Mouse (Mus musculus): ENCODE measurements around the gene Fbrsl1. TPM values are rescaled to one million over a fixed set of nuclear protein-coding genes. Genes with fewer than 3 reads are reported as not detected.

Fbrsl1 gene
- total RNA-seq, 2 experiments from 2014 or later, result 12.6 to 13.6 TPM

DNA sequence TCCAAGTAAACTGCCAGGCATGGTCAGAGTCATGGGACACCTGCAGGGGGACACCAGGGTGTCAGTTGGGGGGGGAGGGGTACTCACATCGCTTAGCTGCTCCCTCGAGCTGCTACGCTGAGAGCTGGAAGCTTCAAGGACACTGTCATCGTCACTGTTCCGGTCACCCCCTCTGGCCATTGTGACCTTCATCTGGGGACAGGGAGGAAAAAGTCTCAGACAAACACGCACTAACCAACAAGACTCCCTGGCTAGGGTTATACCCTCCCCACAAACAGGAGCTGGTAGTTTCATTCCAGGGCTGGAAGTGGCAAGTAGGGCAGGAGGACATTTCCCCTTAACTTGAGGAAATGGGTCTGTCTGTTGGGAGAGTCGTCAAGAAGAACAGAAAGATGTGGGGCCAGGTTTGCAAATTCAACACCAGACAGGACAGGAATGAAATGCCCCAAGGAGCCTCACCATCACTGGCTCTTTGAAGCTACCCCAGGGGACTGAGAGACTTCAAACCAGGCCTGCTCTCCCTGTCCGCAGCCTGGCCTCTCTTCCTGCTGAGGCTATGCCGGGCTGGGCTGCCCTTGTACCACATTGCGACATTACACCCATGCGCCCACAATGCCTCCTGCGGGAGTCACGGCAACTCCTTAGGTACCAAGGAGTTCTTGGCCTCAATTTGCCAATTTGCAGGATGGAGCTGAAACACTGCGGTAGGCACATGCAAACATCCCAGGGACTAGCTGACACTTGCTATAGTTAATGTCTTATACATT lies 30.4 kb downstream of the Fbrsl1 start:
- ATAC-seq (replicated peaks; ENCODE audit: low FRiP score, poor library complexity, severe bottlenecking), result no peak

DNA sequence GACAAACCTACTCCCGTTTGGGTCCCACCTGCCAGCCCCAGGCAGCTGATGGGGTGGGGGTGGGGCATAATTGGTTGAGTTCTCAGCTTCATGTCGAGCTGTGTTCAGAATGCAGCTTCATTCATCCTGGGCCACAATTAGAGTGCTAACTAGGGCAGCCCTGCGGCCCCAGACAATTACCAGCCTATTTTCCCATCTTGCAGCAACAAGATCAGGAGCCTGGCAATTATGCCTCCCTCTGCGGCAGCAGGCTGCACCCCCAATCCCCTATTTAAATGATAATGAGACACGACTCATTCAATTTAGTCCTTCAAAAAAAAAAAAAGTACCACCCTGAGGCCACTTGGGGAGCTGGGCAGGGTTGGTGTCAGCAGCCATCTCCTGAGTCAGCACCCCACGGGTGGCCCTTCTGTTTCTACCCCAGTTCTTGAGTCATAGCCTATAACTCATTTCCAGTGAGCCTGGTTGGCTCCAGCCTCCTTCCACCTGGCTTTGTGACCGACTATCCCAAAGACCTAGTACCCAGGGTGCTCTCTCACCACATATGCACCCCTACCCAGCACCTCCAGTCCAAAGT lies 31.4 kb downstream of the Fbrsl1 start:
- no peak for ATAC-seq (replicated peaks; ENCODE audit: low FRiP score, poor library complexity, severe bottlenecking)

DNA sequence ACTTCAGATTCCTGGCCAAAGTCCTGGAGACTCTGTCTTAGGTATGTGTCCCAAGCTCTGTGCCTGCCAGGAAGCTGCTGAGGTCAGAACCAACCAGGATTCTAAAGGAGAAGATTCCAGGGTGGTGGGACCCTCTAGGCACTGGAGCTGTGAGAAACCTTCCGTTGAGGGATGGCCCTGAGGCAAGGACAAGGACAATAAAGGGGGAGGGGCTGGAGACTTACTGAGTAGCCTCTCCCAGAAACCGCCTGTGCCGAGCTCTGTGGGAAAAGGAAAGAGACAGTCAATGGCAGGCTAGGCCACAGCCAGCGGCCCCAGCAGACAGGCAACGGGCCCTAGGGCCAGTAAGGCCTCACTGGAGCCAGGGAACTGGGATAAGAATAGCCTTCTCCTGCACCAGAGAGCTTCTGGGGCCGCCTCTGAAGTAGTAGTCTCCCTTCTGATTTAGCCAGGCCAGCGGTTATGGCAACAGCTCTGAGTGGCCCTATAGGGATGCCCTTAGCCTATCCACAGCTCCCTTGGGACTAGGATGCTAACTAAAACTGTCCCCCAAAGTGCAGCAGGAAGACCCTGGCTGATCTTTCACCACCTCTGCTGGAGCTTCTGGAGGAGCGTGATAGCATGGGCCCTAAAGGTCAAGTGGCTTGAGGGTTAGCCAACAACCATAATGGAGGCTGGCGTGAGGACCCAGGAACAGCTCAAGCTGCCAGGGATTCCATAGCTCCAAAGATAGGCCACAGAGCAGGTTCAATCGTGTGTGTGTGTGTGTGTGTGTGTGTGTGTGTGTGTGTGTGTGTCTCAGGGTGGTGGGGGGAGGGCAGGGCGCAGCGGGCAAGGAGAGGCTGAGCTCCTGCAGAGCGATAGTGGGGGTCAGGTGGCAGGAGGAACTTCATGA lies 32.2 kb downstream of the Fbrsl1 start:
- ATAC-seq (replicated peaks; ENCODE audit: low FRiP score, poor library complexity, severe bottlenecking), result no peak

DNA sequence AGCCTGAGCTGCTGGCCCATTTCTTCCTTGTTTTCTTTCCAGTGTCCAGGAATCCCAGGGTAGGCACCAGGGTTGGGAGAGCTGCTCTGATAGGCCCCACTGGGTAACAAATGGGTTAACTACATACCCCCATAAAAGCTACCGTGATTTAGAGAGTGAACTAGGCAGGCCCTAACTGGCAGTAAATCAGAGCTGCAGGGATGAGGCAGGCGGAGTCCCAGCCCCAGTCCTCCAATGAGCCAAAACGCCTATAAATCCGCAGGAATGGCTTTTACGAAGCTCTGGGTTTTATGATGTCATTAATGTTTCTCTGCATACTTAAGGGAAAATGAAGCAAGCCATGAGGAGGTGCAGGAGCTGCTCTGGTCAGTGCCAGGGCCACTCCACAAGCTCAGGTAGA lies 33.3 kb downstream of the Fbrsl1 start:
- ATAC-seq (replicated peaks; ENCODE audit: low FRiP score, poor library complexity, severe bottlenecking), result no peak

DNA sequence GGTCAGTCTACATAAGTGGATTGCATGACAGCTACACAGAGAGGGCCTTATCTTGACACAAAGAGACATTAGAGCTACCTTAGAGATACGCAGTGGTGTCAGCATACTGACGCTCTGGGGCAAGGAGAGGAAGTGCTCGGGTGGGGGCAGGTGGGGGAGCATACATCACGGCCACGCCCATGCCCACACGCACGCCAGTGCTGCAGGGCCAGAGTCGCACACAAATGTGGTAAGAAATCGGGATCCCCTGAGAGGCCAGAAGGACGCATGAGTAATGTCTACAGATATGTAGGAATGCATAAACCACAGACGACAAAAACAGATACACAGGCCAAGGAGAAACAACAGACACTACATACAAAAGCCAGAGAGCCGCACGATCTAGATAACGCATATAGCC lies 35.3 kb downstream of the Fbrsl1 start:
- ATAC-seq (replicated peaks; ENCODE audit: low FRiP score, poor library complexity, severe bottlenecking), result no peak

DNA sequence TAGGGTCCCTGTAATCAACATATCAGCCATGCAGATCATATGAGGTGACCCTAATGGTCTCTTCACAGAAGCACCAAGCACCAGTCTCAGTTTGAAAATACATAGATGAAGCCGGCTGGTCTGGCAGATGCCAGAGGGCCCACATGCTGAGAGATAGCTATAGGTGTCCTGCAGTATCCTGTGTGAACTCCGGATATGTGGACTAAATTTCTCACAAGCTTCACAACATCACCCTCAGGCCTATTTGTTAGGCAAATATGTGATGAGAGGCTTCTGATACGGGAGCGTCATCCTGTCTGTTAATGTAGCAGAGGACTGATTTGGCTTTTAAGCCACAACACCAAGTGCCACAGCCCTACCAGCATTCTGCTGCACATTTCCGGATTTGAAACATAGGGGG lies 37.9 kb downstream of the Fbrsl1 start:
- no peak for ATAC-seq (replicated peaks; ENCODE audit: low FRiP score, poor library complexity, severe bottlenecking)

DNA sequence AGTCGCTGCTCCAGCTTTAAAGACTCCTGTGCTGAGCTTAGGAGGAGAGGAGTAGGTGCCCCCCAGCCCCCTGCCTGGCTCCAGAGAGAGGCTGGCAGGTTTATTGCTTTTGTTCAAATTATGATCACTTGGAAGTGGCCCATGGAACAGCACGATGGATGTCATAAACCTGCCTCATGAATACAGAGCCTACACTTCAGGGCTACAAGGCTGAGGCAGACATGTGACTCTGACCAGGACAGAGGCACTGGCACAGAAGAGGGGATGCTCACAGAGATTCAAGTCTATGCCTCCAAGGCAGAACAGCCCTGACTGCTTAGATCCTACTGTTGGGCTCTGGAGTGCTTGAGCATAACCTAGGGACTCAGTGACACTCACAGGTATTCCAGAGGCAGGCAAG lies 39.3 kb downstream of the Fbrsl1 start:
- no peak for ATAC-seq (replicated peaks; ENCODE audit: low FRiP score, poor library complexity, severe bottlenecking)

DNA sequence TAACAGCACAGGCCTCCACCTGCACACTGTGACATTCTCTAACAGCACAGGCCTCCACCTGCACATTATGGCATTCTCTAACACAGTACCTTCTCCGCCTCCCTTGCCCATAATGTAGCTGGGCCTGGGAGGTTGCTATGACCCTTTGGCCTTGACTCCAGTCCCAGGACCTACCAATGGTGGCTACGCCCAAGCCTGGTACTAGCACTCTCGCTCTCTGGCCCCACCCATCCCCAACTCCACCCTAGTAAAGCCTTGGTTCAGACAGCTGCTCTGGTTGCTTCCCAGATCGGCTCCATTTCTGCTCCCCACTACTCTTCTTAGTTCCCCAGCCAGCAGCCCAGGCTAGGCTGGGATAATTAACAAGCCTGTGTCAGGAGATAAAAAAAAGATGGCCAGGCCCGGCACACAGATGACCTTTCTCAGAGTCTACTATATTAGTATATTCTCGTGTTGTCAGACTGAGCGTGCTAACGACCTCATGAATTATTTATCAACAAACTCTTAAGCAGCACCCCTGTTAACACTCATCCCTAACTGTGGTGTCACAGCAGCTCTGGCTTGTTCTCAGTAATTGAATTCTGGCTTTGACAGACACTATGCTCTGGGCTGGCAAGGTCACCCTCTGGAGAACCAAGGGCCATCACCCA lies 42.1 kb downstream of the Fbrsl1 start:
- peak; percentile 83 for ATAC-seq (replicated peaks; ENCODE audit: low FRiP score, poor library complexity, severe bottlenecking)

DNA sequence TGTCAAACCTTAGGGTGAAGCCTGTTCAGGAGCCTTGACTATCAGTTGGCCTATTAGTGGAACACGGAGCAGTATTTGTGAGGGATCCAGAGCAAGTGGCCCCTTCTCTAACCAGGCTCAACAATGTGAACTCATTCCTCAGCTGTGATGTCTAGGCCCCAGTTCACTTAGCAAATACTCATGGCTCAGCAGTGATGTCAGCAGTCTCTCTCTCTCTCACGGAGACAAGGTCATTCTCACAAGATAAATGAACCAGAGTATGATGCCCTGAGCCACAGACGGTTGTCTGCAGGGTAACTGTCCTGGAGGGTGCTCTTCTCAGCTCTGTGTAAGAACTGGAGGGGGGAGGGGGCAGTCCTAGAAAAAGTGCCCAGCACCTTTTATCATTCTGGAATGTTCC lies 44.4 kb downstream of the Fbrsl1 start:
- no peak for ATAC-seq (replicated peaks; ENCODE audit: low FRiP score, poor library complexity, severe bottlenecking)

DNA sequence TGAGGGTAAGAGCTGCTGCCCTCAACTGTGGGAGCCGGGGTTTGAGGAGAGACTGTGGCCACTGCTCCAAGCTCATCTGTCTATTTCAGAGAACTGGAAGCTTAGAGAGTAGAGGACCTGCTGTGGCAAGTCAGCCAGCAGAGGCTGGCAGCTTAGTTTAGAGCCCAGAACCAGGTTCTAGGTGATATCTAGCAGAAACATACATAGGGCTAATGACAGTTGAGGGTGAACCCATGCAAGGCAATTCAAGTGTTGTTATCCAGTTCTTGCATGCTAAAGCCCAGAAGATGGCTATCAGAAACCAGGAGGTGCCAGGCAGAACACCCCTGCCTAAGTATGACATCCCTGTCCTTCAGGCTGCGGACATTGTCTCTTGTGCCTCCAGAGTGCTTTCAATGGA lies 45.7 kb downstream of the Fbrsl1 start:
- no peak for ATAC-seq (replicated peaks; ENCODE audit: low FRiP score, poor library complexity, severe bottlenecking)

DNA sequence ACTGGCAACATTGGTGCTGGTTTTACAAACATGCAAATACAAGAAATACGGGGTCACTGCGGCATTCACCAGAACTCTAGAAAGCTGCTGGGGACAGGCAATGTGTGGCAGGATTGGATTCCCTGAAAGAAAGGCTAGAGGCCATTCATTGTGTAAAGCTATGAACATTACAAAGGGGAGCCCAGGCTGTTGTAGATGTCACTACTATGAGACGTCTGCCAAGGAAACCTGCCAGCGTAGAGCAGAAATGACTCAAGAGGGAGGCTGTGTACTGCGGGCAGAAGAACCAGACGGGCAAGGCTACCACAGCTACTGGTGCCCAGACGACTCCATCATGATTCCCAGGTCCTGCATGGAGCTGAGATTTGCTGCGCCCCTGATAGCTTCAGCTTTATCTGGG lies 47.2 kb downstream of the Fbrsl1 start:
- no peak for ATAC-seq (replicated peaks; ENCODE audit: low FRiP score, poor library complexity, severe bottlenecking)

DNA sequence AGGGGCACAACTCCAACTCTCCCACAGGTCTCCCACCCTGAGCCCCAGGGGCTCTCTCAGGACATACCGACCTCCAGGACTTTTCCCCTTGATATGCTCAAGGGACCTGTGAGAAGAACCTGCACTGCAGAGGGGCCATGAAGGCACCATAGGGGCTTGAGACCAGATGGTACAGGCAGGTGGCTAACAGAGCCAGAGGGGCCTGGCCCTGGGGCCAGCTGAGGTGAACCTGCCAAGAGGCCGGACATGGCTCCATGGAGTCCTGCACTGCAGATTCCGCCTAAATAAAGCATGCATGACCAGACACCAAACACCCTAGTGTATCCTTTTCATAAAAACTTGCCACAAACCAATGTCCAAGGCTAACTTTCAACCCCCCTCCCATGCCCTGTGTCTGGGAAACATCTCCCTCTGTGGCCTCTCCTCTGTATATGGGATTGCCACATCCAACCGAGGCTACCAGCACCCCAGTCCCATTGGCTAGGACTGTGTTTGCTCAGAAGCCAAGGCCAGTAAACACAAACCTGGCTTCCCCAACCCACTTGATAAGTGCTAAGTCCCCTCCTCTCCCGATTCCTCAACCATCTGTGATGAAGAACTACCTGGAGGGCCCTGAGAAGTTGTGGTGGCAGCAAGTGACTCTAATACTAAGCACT lies 53.2 kb downstream of the Fbrsl1 start:
- ATAC-seq (replicated peaks; ENCODE audit: low FRiP score, poor library complexity, severe bottlenecking), result no peak

DNA sequence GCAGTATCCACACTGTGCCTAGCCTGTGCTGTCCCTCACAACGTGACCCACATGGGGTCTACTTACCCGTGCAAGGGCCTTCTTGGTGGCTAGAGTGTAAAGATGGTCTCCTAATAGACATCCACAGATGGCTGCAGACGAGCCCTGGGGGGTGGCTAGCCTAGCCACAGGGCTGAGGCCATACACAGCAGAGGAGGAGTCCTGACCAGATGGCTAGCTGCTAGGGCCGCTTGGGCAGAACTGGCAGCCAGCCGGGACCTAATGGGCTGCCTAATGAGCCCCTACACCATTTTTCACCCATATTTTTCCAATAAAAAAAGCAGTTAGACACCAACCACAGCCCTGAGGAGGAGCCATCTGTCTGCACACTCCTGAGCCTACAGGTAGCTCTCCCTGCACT lies 55.6 kb downstream of the Fbrsl1 start:
- ATAC-seq (replicated peaks; ENCODE audit: low FRiP score, poor library complexity, severe bottlenecking), result no peak

DNA sequence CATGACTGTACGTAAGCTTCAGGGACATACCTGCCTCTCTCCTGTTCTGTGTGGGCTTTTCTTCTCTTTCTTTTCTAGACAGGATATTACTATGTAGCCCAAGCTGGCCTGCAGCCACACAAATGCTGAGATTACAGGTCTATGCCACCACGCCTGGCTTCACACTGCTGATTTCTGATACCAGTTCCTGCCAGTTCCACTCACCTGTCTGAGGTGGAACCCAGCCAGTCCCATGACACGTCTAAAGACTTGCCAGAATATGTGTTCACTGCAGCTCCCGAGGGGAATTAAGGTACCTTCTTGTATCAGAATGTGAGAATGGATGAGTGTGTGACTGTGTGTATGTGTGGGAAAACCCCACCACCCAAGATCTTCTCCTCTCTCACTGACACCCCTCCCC lies 57.7 kb downstream of the Fbrsl1 start:
- no peak for ATAC-seq (replicated peaks; ENCODE audit: low FRiP score, poor library complexity, severe bottlenecking)

DNA sequence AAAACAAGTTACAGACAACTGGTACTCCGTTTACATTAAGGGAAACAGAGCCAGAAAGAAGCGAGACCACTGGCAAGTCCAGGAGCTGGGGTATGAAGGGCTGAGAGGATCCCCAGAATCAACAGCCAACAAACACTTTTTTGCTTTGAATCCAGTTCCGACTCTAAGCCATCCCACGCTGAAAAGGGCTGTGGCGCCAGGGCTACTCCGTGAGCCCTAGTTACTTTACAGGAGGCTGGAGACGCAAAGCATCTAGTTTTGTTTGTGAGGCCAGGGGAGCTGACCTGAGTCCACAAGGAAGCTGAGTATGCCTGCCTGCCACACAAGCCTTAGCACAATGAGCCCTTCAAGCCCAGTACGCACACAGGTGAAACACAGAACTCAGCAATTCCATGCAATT lies 61.0 kb downstream of the Fbrsl1 start:
- no peak for ATAC-seq (replicated peaks; ENCODE audit: low FRiP score, poor library complexity, severe bottlenecking)

DNA sequence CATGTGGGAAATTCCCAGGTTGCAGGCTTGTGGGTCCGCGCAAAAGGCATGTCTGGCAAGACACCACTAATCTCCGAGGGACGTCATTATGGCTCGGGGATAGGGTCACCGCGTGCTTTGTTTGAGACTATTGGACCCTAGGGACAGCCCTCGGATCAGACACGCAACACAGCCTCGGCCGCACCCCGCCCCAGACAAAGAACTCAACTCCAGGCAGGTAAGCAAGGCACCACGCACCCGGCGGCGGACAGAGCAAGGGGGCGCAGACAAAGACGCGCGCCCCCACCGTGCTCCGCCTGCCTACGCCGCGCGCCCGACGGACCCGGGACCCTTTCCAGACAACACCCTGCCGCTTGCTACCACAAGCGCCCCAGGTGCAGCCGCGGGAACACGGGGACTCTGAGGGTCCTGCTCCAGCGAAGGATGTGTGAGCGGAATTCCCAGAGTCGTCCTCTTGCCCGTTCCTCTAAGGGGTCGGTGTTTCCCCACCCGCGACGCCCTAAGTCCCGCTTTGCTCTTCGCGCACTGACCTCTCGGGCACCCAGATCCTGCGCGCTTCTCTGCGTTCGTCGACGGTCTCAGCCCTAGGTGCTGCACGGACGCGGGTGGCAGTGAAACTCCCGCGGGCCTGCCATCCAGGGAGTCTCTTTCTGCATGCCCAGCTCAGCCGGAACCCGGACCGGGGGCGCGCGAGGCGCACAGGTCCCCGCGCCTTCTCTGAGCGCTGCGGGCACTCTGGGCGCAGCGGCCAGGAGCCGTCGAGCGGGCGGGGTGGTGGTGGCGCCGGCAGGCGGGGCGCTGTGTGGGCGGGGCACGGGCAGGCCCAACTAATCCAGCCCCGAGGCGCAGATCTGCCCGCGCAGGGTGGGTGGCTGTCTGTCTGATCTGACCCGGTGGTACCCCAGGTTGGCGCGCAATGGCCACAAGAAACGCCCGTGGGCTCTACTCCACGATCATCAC lies 61.7 kb downstream of the Fbrsl1 start:
- ATAC-seq (replicated peaks; ENCODE audit: low FRiP score, poor library complexity, severe bottlenecking), result peak; percentile 45; the same call in 1 of the 2 replicates

DNA sequence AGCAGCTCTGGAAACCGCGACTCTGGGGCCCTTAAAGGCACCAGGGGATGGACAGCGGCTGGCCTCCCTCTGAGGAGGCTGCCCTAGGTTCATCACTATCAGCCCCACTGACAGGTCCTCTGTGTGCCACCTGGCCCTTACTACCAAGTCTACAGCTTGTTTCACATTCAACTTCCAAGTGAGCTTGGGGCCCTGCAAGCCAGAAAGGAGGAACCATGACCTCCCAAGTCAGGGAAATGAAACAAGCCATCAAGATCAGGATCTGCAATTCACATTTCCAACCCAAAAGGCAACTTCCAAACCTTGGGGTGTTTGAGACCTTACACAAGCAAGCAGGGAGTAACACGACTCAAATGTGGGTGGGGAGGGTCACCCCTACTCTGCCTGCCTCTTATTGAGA lies 63.0 kb downstream of the Fbrsl1 start:
- ATAC-seq (replicated peaks; ENCODE audit: low FRiP score, poor library complexity, severe bottlenecking), result no peak

DNA sequence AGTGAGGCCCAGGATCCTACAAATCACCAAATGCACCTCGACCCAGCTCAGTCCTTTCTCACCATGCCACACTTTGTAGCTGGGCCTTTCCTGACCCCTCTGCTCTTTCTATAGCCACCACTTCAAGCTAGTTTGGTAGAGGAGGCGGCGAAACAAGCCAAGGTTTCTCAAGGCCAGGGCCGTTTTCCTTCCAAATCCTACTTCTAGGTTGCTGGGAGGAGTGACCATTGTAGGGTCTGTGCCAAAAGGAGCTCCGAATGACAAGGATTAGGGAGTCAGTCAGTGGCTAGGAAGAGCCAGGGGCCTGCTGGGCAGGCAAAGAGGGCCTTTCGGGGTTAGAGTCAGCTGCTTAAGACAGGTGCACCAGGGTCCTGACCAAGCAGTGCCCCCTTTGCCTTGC lies 63.8 kb downstream of the Fbrsl1 start:
- no peak for ATAC-seq (replicated peaks; ENCODE audit: low FRiP score, poor library complexity, severe bottlenecking)

DNA sequence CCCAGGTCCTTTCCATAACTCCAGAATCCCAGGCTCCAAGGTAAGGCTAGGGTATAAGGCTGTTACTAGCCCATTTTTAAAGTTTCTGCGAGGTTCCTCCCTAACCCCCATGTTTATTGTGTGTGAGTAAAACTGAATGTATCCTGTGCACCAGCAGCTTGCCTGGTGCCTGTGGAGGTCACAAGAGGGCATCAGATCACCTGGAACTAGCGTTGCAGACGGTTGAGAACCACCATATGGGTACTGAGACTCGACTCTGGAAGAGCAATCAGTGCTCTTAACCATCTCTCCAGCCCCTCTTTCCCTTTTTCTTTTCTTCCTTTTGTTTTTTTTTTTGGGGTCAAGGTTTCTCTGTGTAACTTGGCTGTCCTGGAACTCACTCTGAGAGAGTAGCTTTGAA lies 68.5 kb downstream of the Fbrsl1 start:
- ATAC-seq (replicated peaks; ENCODE audit: low FRiP score, poor library complexity, severe bottlenecking), result no peak
